Mouse (Mus musculus): ENCODE data around the gene Ptpn3. TPM values are rescaled to one million over a fixed set of nuclear protein-coding genes. Genes with fewer than 3 reads are reported as not detected.

Gene Ptpn3
- polyA plus RNA-seq, 1 experiment from 2014 or later = 4.9 TPM

GRCm38 (mm10) chr4:57236513-57236912, 65.1 kb downstream of the Ptpn3 start:
- H3K27me3 ChIP-seq = no peaks in the 10 kb centered on the region
- no peak overlapping the region for H3K4me3 ChIP-seq
- 63% methylated on average over 5 of the region's 5 CpGs for WGBS
- H3K4me1 ChIP-seq = peaks cover 17% of the 10 kb centered on the region
- no peak overlapping the region for H3K9ac ChIP-seq
- no peaks in the 10 kb centered on the region for H3K36me3 ChIP-seq
- no peak overlapping the region for H3K4me2 ChIP-seq
- ATAC-seq (ENCODE audit: insufficient number of reproducible peaks, insufficient read depth, low FRiP score, low TSS enrichment, low read depth) = no peak
- no peak overlapping the region for H3K27ac ChIP-seq
- H3K9me3 ChIP-seq = no peaks in the 10 kb centered on the region

- 63% methylated on average over 4 of the region's 4 CpGs for WGBS
- ATAC-seq (ENCODE audit: insufficient number of reproducible peaks, insufficient read depth, low FRiP score, low TSS enrichment, low read depth) = no peak
Observed at GRCm38 (mm10) chr4:57235741-57236140, 65.9 kb downstream of the Ptpn3 start.

GRCm38 (mm10) chr4:57234348-57234747, 67.3 kb downstream of the Ptpn3 start:
- Histone ChIP-seq H3K27ac (no peak overlapping the region), H3K4me1 (peaks cover 27% of the 10 kb centered on the region), H3K4me3 (no peak overlapping the region), H3K9me3 (no peaks in the 10 kb centered on the region), H3K4me2 (no peak overlapping the region), H3K36me3 (no peaks in the 10 kb centered on the region), H3K9ac (no peak overlapping the region), H3K27me3 (no peaks in the 10 kb centered on the region)
- no peak for ATAC-seq (ENCODE audit: insufficient number of reproducible peaks, insufficient read depth, low FRiP score, low TSS enrichment, low read depth)
- WGBS = 85% methylated on average over 7 of the region's 7 CpGs

More at GRCm38 (mm10) chr4:57235741-57236140, 65.9 kb downstream of the Ptpn3 start:
- H3K27ac ChIP-seq = no peak overlapping the region
- H3K9ac ChIP-seq = no peak overlapping the region
- H3K4me1 ChIP-seq = peaks cover 22% of the 10 kb centered on the region
- H3K9me3 ChIP-seq = no peaks in the 10 kb centered on the region
- no peak overlapping the region for H3K4me2 ChIP-seq
- H3K27me3 ChIP-seq = no peaks in the 10 kb centered on the region
- no peak overlapping the region for H3K4me3 ChIP-seq
- H3K36me3 ChIP-seq = no peaks in the 10 kb centered on the region

GRCm38 (mm10) chr4:57232439-57232838, 69.2 kb downstream of the Ptpn3 start:
- Histone ChIP-seq H3K27me3 (no peaks in the 10 kb centered on the region), H3K4me3 (no peak overlapping the region), H3K9me3 (no peaks in the 10 kb centered on the region), H3K27ac (no peak overlapping the region), H3K4me1 (peaks cover 33% of the 10 kb centered on the region), H3K9ac (no peak overlapping the region), H3K36me3 (no peaks in the 10 kb centered on the region), H3K4me2 (no peak overlapping the region)
- no peak for ATAC-seq (ENCODE audit: insufficient number of reproducible peaks, insufficient read depth, low FRiP score, low TSS enrichment, low read depth)
- 82% methylated on average over 8 of the region's 8 CpGs for WGBS

- Histone ChIP-seq H3K36me3 (no peaks in the 10 kb centered on the region), H3K4me2 (no peak overlapping the region), H3K9me3 (no peaks in the 10 kb centered on the region), H3K27ac (no peak overlapping the region), H3K4me3 (no peak overlapping the region), H3K9ac (no peak overlapping the region), H3K4me1 (peaks cover 33% of the 10 kb centered on the region), H3K27me3 (no peaks in the 10 kb centered on the region)
- ATAC-seq (ENCODE audit: insufficient number of reproducible peaks, insufficient read depth, low FRiP score, low TSS enrichment, low read depth) = no peak
- WGBS = 60% methylated on average over 9 of the region's 9 CpGs
Observed at GRCm38 (mm10) chr4:57231323-57231722, 70.3 kb downstream of the Ptpn3 start.

- ATAC-seq (ENCODE audit: insufficient number of reproducible peaks, insufficient read depth, low FRiP score, low TSS enrichment, low read depth) = peak; percentile 57; the same call in 1 of the 2 replicates
- no peak overlapping the region for H3K4me3 ChIP-seq
- H3K4me1 ChIP-seq = peaks cover 33% of the 10 kb centered on the region
- no peak overlapping the region for H3K9ac ChIP-seq
- no peaks in the 10 kb centered on the region for H3K27me3 ChIP-seq
- H3K9me3 ChIP-seq = no peaks in the 10 kb centered on the region
- peaks cover 2% of the 10 kb centered on the region; the same call in 1 of the 2 replicates for H3K36me3 ChIP-seq
- H3K27ac ChIP-seq = peak overlapping the region; percentile 62
- no peak overlapping the region for H3K4me2 ChIP-seq
- WGBS = 67% methylated on average over 7 of the region's 7 CpGs
Observed at GRCm38 (mm10) chr4:57230341-57230740, 71.3 kb downstream of the Ptpn3 start.

GRCm38 (mm10) chr4:57228601-57229520, 72.8 kb downstream of the Ptpn3 start:
- H3K27me3 ChIP-seq = no peaks in the 10 kb centered on the region
- no peak overlapping the region for H3K4me3 ChIP-seq
- peak overlapping the region; percentile 13; the same call in 1 of the 2 replicates for H3K27ac ChIP-seq
- peaks cover 33% of the 10 kb centered on the region for H3K4me1 ChIP-seq
- peaks cover 8% of the 10 kb centered on the region for H3K36me3 ChIP-seq
- 60% methylated on average over 18 of the region's 18 CpGs for WGBS
- ATAC-seq (ENCODE audit: insufficient number of reproducible peaks, insufficient read depth, low FRiP score, low TSS enrichment, low read depth) = no peak
- H3K9ac ChIP-seq = no peak overlapping the region
- H3K4me2 ChIP-seq = peak overlapping the region; percentile 25
- H3K9me3 ChIP-seq = no peaks in the 10 kb centered on the region

GRCm38 (mm10) chr4:57224776-57225175, 76.9 kb downstream of the Ptpn3 start:
- no peak for ATAC-seq (ENCODE audit: insufficient number of reproducible peaks, insufficient read depth, low FRiP score, low TSS enrichment, low read depth)
- Histone ChIP-seq H3K27me3 (no peaks in the 10 kb centered on the region), H3K4me1 (peaks cover 14% of the 10 kb centered on the region), H3K9ac (no peak overlapping the region), H3K27ac (no peak overlapping the region), H3K36me3 (peaks cover 8% of the 10 kb centered on the region), H3K4me3 (no peak overlapping the region), H3K4me2 (no peak overlapping the region), H3K9me3 (no peaks in the 10 kb centered on the region)
- 88% methylated on average over 2 of the region's 2 CpGs for WGBS

- Histone ChIP-seq H3K27ac (no peak overlapping the region), H3K36me3 (no peaks in the 10 kb centered on the region), H3K4me3 (no peak overlapping the region), H3K4me2 (no peak overlapping the region), H3K9ac (no peak overlapping the region), H3K4me1 (no peaks in the 10 kb centered on the region), H3K27me3 (no peaks in the 10 kb centered on the region), H3K9me3 (no peaks in the 10 kb centered on the region)
- WGBS = 87% methylated on average over 9 of the region's 9 CpGs
- ATAC-seq (ENCODE audit: insufficient number of reproducible peaks, insufficient read depth, low FRiP score, low TSS enrichment, low read depth) = no peak
Observed at GRCm38 (mm10) chr4:57217746-57218145, 83.9 kb downstream of the Ptpn3 start.

- 86% methylated on average over 4 of the region's 4 CpGs for WGBS
- no peak for ATAC-seq (ENCODE audit: insufficient number of reproducible peaks, insufficient read depth, low FRiP score, low TSS enrichment, low read depth)
Observed at GRCm38 (mm10) chr4:57216535-57216934, 85.1 kb downstream of the Ptpn3 start.

GRCm38 (mm10) chr4:57214852-57215251, 86.8 kb downstream of the Ptpn3 start:
- Histone ChIP-seq H3K4me3 (no peak overlapping the region), H3K4me1 (no peaks in the 10 kb centered on the region), H3K27me3 (no peaks in the 10 kb centered on the region), H3K27ac (no peak overlapping the region), H3K36me3 (no peaks in the 10 kb centered on the region), H3K4me2 (no peak overlapping the region), H3K9me3 (no peaks in the 10 kb centered on the region), H3K9ac (no peak overlapping the region)
- WGBS = 81% methylated on average over 9 of the region's 9 CpGs
- ATAC-seq (ENCODE audit: insufficient number of reproducible peaks, insufficient read depth, low FRiP score, low TSS enrichment, low read depth) = no peak

More at GRCm38 (mm10) chr4:57216535-57216934, 85.1 kb downstream of the Ptpn3 start:
- Histone ChIP-seq H3K9ac (no peak overlapping the region), H3K27ac (no peak overlapping the region), H3K36me3 (no peaks in the 10 kb centered on the region), H3K27me3 (no peaks in the 10 kb centered on the region), H3K4me3 (no peak overlapping the region), H3K4me1 (no peaks in the 10 kb centered on the region), H3K9me3 (no peaks in the 10 kb centered on the region), H3K4me2 (no peak overlapping the region)

GRCm38 (mm10) chr4:57214114-57214513, 87.5 kb downstream of the Ptpn3 start:
- ATAC-seq (ENCODE audit: insufficient number of reproducible peaks, insufficient read depth, low FRiP score, low TSS enrichment, low read depth) = no peak
- WGBS = 80% methylated on average over 3 of the region's 3 CpGs
- Histone ChIP-seq H3K9me3 (no peaks in the 10 kb centered on the region), H3K4me2 (no peak overlapping the region), H3K9ac (no peak overlapping the region), H3K27me3 (no peaks in the 10 kb centered on the region), H3K4me3 (no peak overlapping the region), H3K4me1 (no peaks in the 10 kb centered on the region), H3K27ac (no peak overlapping the region), H3K36me3 (no peaks in the 10 kb centered on the region)

Data from embryonic facial prominence, embryonic 13.5 days (tissue).